Mouse (Mus musculus) midbrain, embryonic 16.5 days (tissue): ENCODE data around the gene Camk2d. TPM values are rescaled to one million over a fixed set of nuclear protein-coding genes. Genes with fewer than 3 reads are reported as not detected.

Experiments used
- ATAC-seq: fragments of 200-750 bp; cut with Nextera tagmentation; 2 replicates; pipeline ENCODE4 v1.8.0; 2017; ENCODE audit warnings: moderate TSS enrichment
- H3K27ac ChIP-seq: fragments of 300-500 bp; sonication (generic); 2 replicates; pipeline ENCODE4 v1.5.1; 2014; ENCODE audit warnings: mild to moderate bottlenecking, low read length, mixed read lengths
- H3K27me3 ChIP-seq: fragments of 300-500 bp; sonication (generic); 2 replicates; pipeline ENCODE4 v1.6.1; 2014; ENCODE audit warnings: low read depth, low read length, mixed read lengths; ENCODE audit not compliant: control insufficient read depth, insufficient read depth
- H3K36me3 ChIP-seq: fragments of 300-500 bp; sonication (generic); 2 replicates; pipeline ENCODE4 v1.6.1; 2014; ENCODE audit warnings: mild to moderate bottlenecking, low read length, moderate library complexity, mixed read lengths; ENCODE audit not compliant: control insufficient read depth, insufficient read depth
- H3K4me1 ChIP-seq: fragments of 300-500 bp; sonication (generic); 2 replicates; pipeline ENCODE4 v1.6.1; 2014; ENCODE audit warnings: mild to moderate bottlenecking, low read length, mixed read lengths; ENCODE audit not compliant: control insufficient read depth, insufficient read depth
- H3K4me2 ChIP-seq: fragments of 300-500 bp; sonication (generic); 2 replicates; pipeline ENCODE4 v1.6.1; 2014; ENCODE audit warnings: mild to moderate bottlenecking, low read length, mixed read lengths
- H3K4me3 ChIP-seq: fragments of 300-500 bp; sonication (generic); 2 replicates; pipeline ENCODE4 v1.5.1; 2014; ENCODE audit warnings: low read depth, mild to moderate bottlenecking, low read length, moderate library complexity, mixed read lengths
- H3K9ac ChIP-seq: fragments of 300-500 bp; sonication (generic); 2 replicates; pipeline ENCODE4 v1.6.1; 2014; ENCODE audit warnings: low read depth, low read length, mixed read lengths
- H3K9me3 ChIP-seq: fragments of 300-500 bp; sonication (generic); replicated peaks from 2 replicates; pipeline ENCODE4 v1.6.1; 2014; ENCODE audit warnings: mild to moderate bottlenecking, low read length, mixed read lengths; ENCODE audit not compliant: control insufficient read depth, poor library complexity, severe bottlenecking
- WGBS: fragments of 180-500 bp; shearing (Covaris S2); extraction: QIAGEN DNeasy Blood & Tissue Kit; methylation state at CpG from one replicate; pipeline ENCODE4 v1.1.7; 2014; 5-methylcytosine and 5-hydroxymethylcytosine counted together
- polyA plus RNA-seq: library from polyadenylated mRNA; unstranded; fragments of >200 nt; fragmentation: Nextera tagmentation; extraction: Ambion mirVana; gene quantifications from 2 replicates; pipeline ENCODE4 v1.2.1, GENCODE M21; 2015

Gene Camk2d
- polyA plus RNA-seq, 1 experiment from 2014 or later, result 74.7 TPM

- H3K27me3 ChIP-seq, result no peaks in the 10 kb centered on the region
- no peaks in the 10 kb centered on the region for H3K36me3 ChIP-seq
- H3K4me1 ChIP-seq, result no peaks in the 10 kb centered on the region
- no peak overlapping the region for H3K4me3 ChIP-seq
- WGBS, result 91% methylated on average over 3 of the region's 3 CpGs
- no peak overlapping the region for H3K27ac ChIP-seq
- no peak for ATAC-seq
- H3K9me3 ChIP-seq, result no peaks in the 10 kb centered on the region
- H3K4me2 ChIP-seq, result no peak overlapping the region
- no peak overlapping the region for H3K9ac ChIP-seq
Measured at GRCm38 (mm10) chr3:126661920-126662319, 65.8 kb downstream of the Camk2d start.

GRCm38 (mm10) chr3:126663436-126663835, 67.3 kb downstream of the Camk2d start:
- Histone ChIP-seq H3K9me3 (no peaks in the 10 kb centered on the region), H3K9ac (no peak overlapping the region), H3K4me2 (no peak overlapping the region), H3K27ac (no peak overlapping the region), H3K4me3 (no peak overlapping the region), H3K4me1 (peaks cover 10% of the 10 kb centered on the region), H3K36me3 (no peaks in the 10 kb centered on the region), H3K27me3 (no peaks in the 10 kb centered on the region)
- no peak for ATAC-seq
- whole genome bisulfite sequencing, result 69% methylated on average over 5 of the region's 5 CpGs

- Histone ChIP-seq H3K4me1 (peaks cover 16% of the 10 kb centered on the region), H3K36me3 (no peaks in the 10 kb centered on the region), H3K9ac (no peak overlapping the region), H3K27me3 (no peaks in the 10 kb centered on the region), H3K9me3 (no peaks in the 10 kb centered on the region), H3K27ac (no peak overlapping the region), H3K4me2 (no peak overlapping the region), H3K4me3 (no peak overlapping the region)
- no peak for ATAC-seq
- 81% methylated on average over 1 of the region's 1 CpGs for WGBS
Measured at GRCm38 (mm10) chr3:126665866-126666265, 69.8 kb downstream of the Camk2d start.

- H3K4me1 ChIP-seq, result peaks cover 24% of the 10 kb centered on the region
- no peak overlapping the region for H3K4me2 ChIP-seq
- 98% methylated on average over 11 of the region's 11 CpGs for WGBS
- no peak overlapping the region for H3K9ac ChIP-seq
- H3K4me3 ChIP-seq, result no peak overlapping the region
- no peaks in the 10 kb centered on the region for H3K36me3 ChIP-seq
- no peak for ATAC-seq
- H3K27me3 ChIP-seq, result no peaks in the 10 kb centered on the region
- no peak overlapping the region for H3K27ac ChIP-seq
- no peaks in the 10 kb centered on the region for H3K9me3 ChIP-seq
Measured at GRCm38 (mm10) chr3:126667019-126667418, 70.9 kb downstream of the Camk2d start.

- 55% methylated on average over 7 of the region's 7 CpGs for WGBS
- Histone ChIP-seq H3K27ac (0 out of 2 replicates have a peak overlapping the region, but pooled peaks have one; percentile 19), H3K36me3 (no peaks in the 10 kb centered on the region)
Measured at GRCm38 (mm10) chr3:126667451-126667850, 71.3 kb downstream of the Camk2d start.

GRCm38 (mm10) chr3:126668123-126668522, 72.0 kb downstream of the Camk2d start:
- no peak overlapping the region for H3K9ac ChIP-seq
- ATAC-seq, result peak; percentile 71
- no peak overlapping the region for H3K4me2 ChIP-seq
- 54% methylated on average over 3 of the region's 3 CpGs for WGBS
- H3K4me3 ChIP-seq, result no peak overlapping the region
- H3K4me1 ChIP-seq, result peaks cover 24% of the 10 kb centered on the region
- no peak overlapping the region for H3K27ac ChIP-seq
- no peaks in the 10 kb centered on the region for H3K36me3 ChIP-seq
- H3K27me3 ChIP-seq, result no peaks in the 10 kb centered on the region
- H3K9me3 ChIP-seq, result no peaks in the 10 kb centered on the region

More at GRCm38 (mm10) chr3:126667451-126667850, 71.3 kb downstream of the Camk2d start:
- no peak overlapping the region for H3K4me3 ChIP-seq
- H3K4me1 ChIP-seq, result peaks cover 24% of the 10 kb centered on the region
- no peak overlapping the region for H3K9ac ChIP-seq
- peak; percentile 83 for ATAC-seq
- no peak overlapping the region for H3K4me2 ChIP-seq
- H3K9me3 ChIP-seq, result no peaks in the 10 kb centered on the region
- H3K27me3 ChIP-seq, result no peaks in the 10 kb centered on the region

GRCm38 (mm10) chr3:126668692-126669091, 72.6 kb downstream of the Camk2d start:
- no peaks in the 10 kb centered on the region for H3K9me3 ChIP-seq
- H3K36me3 ChIP-seq, result no peaks in the 10 kb centered on the region
- H3K27ac ChIP-seq, result no peak overlapping the region
- H3K9ac ChIP-seq, result no peak overlapping the region
- H3K4me3 ChIP-seq, result no peak overlapping the region
- WGBS, result 60% methylated on average over 10 of the region's 10 CpGs
- no peak overlapping the region for H3K4me2 ChIP-seq
- no peaks in the 10 kb centered on the region for H3K27me3 ChIP-seq
- H3K4me1 ChIP-seq, result peaks cover 24% of the 10 kb centered on the region
- ATAC-seq, result no peak

GRCm38 (mm10) chr3:126670413-126670812, 74.3 kb downstream of the Camk2d start:
- no peak for ATAC-seq
- no peak overlapping the region for H3K27ac ChIP-seq
- H3K9me3 ChIP-seq, result no peaks in the 10 kb centered on the region
- H3K36me3 ChIP-seq, result no peaks in the 10 kb centered on the region
- H3K4me1 ChIP-seq, result peaks cover 24% of the 10 kb centered on the region
- 60% methylated on average over 3 of the region's 3 CpGs for WGBS
- H3K27me3 ChIP-seq, result no peaks in the 10 kb centered on the region
- H3K4me3 ChIP-seq, result no peak overlapping the region
- H3K4me2 ChIP-seq, result no peak overlapping the region
- no peak overlapping the region for H3K9ac ChIP-seq

GRCm38 (mm10) chr3:126671292-126671691, 75.2 kb downstream of the Camk2d start:
- H3K27me3 ChIP-seq, result no peaks in the 10 kb centered on the region
- 32% methylated on average over 6 of the region's 6 CpGs for WGBS
- H3K9ac ChIP-seq, result 0 out of 2 replicates have a peak overlapping the region, but pooled peaks have one; percentile 10
- H3K36me3 ChIP-seq, result no peaks in the 10 kb centered on the region
- H3K4me1 ChIP-seq, result peaks cover 24% of the 10 kb centered on the region
- H3K27ac ChIP-seq, result no peak overlapping the region
- H3K4me2 ChIP-seq, result no peak overlapping the region
- no peaks in the 10 kb centered on the region for H3K9me3 ChIP-seq
- no peak for ATAC-seq
- no peak overlapping the region for H3K4me3 ChIP-seq
